Mouse (Mus musculus): ENCODE measurements at regions not wholly inside any gene's neighbourhood (a gene's known extent, or its start where the extent isn't known, plus 50 kb on each side); places are given as distances from the start of the nearest gene placed in this dataset.
A peak's percentile ranks its signal among the peaks of the same experiment; 100 is the strongest.

DNA sequence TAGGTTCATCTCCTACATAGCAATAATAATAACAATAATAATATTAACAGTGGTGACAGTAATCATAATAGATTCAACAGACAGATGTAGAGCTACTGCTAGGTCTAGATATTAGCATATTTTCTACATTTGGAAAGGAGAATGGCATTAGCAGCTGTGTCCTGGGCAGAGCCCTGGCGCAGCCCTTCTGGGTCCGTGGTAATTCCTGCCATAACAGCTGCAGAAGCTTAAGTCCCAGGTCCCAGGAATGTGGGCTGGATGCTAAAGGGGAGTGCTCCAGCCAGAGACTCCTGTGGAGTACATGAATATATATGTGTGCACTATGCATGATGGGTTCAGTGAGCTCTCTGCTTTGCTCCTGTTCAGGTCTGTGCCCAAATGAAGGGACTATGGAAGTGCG, 262.7 kb upstream of the Hs6st1 start:
- no peak for ATAC-seq

DNA sequence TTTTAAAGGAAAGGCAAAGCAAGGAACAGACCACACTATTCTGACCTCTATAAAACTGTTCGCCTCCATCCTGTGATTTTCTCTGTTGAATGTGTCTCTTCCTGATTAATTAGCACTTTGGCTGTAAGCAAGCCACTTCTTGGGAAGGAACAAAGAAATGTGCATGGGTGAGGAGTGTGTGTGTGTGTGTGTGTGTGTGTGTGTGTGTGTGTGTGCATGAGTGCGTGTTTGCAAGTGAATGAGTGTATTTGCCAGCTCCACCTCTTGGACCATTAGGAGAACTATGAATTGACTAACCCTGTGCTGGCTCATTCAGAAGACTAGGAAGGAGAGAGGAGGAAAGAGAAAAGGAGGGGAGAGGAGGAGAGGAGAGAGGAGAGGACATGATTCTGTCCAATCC, 261.9 kb upstream of the Hs6st1 start:
- ATAC-seq = no peak

DNA sequence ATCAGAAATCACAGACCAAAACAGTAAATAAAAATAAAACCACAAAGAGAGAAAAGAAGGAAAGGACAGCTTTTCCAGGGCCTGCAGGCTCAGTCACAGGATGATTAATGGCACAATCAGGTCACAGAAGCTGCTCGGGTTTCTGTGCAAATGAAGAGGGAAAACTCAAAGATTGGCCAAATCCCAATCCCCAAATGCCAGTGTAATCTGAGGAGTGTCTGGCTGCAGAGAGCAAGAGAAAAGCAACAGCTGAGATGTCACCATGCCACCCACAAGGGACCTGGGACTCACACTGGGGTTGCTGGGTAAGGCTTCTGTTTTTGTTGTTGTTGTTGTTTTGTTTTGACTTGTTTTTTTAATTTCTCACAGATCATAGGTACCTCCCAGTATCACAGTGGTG, 261.5 kb upstream of the Hs6st1 start:
- no peak for ATAC-seq

DNA sequence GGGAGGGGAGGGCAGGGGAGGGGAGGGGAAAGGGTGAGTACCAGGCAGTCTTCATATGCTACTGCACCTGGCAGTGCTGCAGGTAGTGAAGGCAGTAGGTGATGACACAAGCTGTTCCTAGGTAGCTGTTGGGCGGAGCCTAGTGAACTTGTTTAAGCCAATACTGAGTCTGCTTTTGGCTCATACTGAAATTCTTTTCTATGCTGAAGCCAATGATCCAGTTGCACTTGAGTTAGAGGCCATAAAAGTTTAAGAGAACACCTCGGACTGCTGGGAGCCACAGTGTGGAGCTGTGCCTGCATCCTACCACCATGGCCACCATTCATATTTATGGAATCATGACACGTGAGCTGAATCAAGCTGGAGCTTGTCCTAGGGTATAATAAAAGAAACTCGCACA, 259.3 kb upstream of the Hs6st1 start:
- no peak for ATAC-seq

DNA sequence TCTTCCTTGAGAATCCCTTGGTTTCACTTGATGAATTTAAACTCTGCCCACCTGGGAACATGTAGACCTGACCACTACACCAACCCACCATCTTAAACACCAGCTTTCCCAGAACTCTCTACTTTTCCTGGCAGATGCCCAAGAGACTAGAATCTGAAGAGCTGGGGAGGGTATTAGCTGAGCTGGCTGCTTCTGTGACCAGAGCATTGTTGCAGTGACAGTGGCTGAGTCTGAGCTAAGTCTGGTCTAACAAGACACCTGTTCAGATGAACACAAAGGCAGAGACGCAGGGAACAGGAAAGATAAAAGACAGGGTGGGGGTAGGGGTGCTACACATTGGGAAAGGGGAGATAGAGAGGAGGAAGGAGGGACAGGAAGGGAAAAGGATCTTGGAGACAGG, 258.9 kb upstream of the Hs6st1 start:
- ATAC-seq = no peak

DNA sequence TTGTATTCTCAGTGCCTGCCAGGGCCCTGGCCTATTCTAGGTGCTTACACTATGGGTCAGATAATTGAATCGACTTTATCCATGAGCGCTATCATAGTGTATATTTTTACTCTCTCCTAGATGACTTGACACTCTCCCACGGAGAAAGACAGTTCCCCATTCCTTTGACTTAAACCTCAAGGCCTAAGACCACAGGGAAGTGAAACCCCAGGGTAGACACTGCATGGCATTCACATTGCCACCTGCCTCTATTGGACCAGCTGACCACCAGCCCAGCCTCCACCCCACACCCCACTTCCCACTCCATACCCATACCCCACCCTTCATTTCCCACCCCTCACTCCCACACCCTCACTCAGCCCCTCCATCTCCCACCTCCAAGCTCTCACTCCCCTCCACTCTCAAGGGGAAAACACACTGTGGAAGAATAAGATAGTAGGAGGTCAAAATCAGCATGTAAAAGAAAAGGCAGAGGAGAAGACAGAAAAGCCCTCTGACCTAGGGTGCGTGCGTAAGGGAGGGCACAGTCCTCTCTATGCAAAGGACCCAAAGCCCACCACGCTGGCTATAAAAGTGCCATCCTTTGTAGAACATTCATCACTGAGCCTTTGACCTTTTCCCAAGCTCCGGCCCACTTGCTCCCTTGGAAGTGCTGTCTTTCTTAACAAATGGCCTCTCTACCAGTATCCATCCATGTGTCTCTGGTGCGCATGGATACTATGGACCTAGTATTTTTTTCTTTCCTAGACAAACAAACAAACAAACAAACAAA, 257.4 kb upstream of the Hs6st1 start:
- no peak for ATAC-seq

DNA sequence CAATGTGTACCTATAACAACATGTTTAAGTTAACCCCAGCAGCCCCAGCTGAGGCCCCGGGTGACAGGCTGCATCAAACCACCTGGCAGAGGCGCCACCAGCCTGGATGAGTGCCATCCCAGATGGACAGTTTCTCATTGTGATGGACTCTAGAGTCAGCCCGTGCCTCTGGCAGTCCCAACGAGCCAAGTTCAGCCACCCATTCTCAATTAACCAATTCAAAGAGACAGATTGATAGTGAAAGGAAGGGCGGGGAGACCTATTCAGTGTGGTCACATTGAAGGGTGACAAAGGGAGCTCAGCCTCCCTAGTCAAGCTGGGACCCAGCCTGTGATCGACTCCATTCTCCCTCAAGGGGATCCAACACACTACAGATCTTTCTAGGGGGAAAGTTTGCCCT, 256.8 kb upstream of the Hs6st1 start:
- ATAC-seq = no peak

DNA sequence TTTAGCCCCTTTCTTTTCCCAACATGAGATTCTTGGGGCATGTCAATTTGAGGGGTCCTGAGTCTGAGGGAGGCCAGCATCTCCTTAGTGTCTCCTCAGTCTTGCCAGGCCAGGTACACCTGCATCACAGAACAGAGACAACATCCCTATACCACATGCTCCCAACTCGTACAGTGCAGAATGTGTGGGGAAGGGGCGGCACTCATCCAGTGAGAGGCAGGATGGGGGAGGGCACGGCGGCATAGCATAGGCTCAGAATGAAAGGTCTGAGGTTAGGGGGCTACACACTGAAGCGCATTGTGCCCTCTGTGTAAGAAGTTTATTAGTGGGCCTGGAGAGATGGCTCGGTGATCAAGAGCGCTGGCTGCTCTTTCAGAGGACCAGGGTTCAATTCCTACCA, 256.4 kb upstream of the Hs6st1 start:
- no peak for ATAC-seq

DNA sequence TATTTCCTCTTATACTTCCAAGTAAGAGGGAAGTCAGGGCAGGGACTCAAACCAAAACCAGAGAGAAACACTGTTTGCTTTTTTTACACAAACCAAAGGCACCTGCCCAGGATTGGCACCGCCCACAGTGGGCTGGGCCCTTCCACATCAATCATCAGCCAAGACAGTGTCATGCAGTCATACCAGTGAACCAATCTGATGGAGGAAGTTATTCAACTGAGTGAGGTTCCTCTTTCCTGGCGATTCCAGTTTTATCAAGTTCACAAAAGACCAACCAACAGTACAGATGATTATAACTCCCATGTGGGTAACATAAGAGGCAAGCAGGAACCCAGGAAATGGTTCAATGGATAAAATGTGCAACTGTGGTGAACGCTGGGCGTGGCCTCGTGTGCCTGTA, 254.6 kb upstream of the Hs6st1 start:
- ATAC-seq = no peak

DNA sequence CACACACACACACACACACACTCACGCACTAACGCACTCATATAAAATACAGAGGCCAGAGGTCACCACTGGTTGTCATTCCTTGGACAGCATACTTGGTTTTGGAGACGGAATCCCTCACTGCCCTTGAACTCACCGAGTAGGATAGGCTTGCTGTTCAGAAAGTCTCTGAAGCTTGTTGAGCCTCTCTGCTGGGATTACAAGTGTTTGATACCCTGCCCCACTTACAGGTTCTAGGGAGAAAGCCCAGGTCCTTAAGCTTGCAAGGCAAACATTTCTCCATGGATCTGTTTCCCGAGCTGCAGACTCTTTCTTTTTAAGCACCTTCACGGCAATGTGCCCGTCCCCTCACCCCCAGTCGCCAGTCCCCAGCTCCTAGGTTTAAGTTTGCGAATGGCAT, 254.0 kb upstream of the Hs6st1 start:
- ATAC-seq = no peak

DNA sequence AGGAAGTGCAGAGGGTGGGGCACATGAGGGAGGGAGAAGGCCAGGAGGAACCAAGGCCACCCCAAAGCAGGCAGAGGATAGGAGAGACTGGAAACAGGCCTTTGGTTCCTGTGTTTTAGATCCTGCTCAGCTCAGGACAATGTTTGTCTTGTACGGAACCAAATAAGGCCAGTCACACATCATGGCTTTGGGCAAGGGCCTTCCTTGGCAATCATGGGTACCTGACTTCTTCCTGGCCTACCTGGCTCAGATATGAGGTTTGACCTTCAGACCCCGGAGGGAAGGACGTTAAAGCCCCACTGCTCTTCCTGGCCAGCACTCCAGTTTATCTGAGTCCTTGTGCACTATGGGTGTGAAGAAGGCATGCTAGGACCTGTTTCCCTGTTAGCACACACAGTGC, 253.4 kb upstream of the Hs6st1 start:
- no peak for ATAC-seq

DNA sequence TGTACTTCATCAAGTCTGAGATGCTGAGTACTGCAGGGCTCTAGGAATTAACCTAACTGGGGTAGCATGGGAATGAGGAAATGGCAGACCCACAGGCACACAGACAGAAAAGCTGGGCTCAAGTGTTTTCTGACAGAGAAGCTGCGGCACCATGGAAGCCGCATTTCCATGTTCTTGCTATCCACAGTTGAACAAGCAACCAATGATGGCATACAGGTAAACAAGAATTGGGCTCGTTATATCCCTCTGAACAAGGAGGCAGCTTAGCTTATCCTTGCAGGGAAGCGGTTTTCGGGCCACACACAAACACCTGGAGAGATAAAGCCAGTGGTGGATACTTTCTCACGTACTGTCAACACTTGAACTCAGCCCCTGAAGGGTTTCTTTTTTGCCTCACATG, 246.4 kb upstream of the Hs6st1 start:
- no peak for ATAC-seq

DNA sequence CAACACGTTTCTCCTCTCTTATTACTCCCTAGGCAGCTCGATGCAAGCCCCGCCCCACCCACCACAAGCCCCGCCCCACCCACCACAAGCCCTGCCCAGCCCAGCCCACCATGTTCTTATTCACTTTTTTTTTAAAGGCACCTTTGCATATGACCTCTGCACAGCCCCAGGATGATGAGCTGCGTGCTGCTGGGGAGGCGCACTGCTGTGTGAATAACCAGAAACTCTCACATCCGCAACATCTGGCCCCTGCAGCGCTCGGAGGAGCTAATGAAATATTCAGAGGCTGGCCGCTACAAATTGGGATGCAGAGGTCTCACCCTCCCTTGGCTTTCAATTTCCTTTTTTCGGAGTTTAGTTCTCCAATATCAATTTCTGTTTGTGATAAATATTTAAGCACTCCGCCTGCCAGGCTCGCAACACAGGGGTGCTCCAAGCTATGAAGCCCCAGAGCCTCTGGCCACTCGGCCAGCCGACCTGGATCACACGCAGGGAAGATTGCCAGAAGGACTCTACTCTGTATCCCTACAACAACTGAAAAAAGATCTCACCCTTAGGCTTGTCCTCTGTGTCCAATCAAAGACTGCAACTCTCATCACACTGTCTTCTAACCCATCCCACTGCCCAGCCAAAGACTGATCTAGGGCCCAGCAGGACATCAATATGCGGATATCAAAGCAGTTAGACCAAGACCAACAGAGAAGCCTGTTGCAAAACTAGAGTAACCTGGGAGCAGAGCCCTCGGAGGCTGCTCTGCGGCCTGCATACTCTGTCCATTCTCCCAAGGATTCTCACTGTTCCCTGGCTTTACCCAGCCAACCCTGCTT, 245.6 kb upstream of the Hs6st1 start:
- ATAC-seq = no peak

DNA sequence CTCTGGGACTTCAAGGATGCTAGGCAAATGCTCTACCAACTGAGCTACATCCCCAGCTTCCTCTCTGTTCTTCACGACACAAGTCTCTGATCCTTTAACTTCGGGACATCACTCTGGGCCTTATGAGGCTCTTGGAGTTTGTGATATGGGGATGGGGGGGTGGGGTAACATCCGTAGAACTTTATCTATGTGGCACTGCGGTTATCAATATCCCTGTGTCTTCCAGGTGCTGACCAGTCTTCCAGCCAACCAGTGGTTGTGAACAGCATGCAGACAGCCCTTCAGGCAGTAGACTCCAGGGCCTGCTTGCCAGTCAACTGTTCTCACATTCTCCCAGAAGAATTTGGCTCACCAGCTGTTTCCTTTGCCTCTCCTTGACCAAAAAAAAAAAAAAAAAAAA, 244.7 kb upstream of the Hs6st1 start:
- ATAC-seq = no peak

DNA sequence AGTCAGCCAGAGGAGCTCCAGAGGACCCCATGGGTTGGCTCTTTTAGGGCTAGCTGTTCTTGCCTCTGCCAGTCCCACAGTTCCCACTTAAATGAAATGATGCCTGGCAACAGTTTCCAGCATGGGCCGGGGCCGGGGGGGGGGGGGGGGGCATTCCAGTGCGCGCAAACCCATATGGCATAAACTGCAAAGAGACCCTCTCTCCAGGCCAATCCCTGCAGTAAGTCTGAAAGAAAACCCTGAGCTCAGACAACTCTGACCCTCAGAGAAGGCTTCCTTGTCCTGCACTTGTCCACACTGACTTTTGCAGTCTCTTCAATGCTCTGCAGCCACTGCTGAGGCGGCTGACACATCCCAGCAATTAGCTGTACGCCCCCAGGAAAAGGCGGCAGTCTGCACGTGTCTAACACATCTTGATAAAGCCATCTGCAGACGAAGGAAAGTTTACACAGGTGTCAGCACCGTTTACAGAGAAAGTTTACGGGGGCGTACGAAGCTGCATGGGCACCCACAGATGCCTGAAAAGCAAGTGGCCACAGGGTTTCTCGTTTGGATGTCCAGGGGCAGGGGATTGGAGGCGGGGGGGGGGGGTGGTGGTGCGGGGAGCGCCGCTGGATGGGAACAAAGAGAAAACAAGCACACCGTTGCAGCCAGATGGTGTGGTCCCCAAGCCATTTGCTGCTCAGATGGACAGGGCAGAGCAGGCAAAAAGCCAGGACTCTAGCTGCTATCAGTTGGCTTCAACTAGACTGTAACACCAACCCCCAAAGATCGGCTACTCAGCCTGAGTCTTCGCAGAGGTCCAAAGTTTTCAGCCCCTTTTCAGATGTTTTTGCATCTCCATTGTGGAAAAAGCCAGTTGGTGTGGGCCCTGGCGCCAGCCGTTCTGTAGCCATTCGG, 244.0 kb upstream of the Hs6st1 start:
- ATAC-seq = no peak

DNA sequence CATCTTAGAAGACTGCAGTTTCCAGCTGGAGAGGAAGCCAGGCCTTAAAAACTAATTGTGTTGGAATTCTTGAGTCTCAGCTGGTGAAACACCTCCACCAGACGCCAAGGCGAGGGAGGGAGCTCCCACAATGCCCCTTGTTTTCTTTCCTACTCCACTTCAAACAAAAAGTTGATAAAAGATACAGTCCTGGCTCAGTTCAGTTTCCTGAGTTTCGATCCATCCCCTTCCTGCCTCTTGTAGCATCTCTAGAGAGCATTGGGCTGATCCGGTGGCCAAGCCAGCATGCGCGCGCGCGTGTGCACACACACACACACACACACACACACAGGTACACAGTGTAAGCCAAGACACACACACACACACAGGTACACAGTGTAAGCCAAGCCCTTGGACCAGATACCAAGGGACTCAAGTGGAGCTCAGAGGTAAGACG, 242.7 kb upstream of the Hs6st1 start:
- no peak for ATAC-seq

DNA sequence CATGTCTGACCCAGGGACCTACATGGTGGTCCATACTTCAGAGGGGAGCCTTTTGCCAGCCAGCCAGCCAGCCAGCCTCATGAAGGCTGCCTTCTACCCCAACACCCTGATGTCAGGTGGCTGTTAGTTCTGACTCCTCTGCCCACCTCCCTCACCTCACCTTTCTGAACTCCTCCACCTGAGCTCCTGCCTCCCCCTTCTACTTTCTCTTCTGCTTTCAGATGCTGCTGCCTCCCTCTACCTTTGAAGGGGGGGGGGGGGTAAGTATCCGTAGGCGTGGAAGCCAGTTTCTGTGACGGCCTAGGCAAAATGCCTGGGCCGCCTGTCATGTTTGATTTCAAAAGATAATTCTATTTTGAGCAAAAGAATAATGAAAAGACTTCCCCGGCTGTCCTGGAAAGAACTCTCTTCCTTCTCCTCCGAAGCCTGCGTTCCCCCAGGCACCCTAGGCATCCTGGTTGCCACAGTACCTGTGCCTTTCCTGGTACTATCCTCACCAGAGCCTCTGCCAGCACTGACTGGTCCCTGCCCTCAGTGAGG, 241.6 kb upstream of the Hs6st1 start:
- no peak for ATAC-seq

DNA sequence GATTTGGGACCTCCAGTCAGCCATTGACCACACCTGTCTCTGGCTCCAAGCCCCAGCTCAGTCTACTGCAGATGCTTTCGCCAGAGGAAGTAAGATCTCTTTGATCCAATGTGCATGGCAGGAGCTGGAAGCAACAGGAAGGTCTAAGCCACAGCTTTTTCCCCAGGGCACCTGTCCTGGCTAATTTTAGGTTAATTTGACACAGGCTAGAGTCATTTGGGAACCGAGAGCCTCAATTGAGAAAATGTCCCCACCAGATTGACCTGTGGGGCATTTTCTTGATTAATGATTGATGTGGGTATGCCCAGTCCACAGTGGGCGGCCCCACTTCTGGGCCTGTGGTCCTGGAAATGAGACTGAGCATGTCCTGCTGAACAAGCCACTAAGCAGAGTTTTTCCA, 240.7 kb upstream of the Hs6st1 start:
- no peak for ATAC-seq

DNA sequence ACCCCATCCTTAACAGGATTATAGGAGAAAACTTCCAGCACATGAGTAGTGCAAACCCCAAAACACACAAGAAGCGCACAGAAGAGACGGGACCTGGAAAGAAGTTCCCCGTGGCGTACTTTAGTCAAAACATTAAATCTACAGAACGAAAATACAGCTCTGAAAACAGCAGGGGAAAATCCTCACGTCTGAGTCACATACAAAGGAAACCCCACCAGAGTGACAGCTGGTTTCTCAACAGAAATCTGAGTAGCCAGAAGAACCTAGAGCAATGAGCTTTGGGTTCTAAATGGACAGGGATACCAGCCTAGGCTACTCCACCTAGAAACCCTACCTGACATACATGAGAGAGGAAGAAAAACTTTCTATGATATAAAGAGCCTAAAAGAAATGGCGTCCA, 234.0 kb upstream of the Hs6st1 start:
- no peak for ATAC-seq

DNA sequence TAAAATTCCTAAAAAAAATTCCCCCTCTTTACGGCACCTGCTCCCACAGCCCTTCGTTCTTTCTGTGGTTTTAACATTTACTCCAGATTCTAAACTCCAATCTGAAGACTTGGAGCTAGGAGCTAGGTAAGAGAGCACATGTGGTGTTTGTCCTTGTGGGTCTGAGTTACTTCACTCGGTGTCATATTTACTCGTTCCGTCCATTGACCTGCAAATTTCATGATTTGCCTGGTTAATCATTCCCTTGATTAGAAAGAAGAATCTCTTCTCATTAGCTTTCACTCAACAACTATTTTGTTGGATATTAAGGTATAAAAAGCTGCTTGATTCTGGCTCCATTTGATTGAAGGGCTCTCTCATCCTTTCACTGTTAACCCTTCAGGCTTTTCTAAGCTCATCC, 231.6 kb upstream of the Hs6st1 start:
- ATAC-seq = no peak

DNA sequence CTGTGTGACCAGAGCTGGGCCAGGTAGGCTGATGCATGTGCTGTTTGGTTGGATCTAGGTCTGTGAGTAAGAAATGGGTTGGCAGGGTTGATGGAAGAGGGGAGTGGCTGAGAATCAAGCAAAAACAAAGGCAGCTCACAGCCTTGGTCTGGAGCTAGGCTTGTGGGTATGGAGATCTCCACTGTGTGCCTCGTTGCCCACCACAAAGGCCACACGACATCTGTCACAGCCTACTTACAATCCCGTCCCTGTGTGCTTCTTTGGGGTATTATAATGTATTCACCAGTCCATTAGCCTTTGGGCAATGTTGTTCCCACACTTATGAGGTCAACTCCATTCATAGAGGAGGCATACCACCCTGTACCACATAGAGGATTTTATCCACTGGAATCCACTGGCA, 229.6 kb upstream of the Hs6st1 start:
- ATAC-seq = no peak

DNA sequence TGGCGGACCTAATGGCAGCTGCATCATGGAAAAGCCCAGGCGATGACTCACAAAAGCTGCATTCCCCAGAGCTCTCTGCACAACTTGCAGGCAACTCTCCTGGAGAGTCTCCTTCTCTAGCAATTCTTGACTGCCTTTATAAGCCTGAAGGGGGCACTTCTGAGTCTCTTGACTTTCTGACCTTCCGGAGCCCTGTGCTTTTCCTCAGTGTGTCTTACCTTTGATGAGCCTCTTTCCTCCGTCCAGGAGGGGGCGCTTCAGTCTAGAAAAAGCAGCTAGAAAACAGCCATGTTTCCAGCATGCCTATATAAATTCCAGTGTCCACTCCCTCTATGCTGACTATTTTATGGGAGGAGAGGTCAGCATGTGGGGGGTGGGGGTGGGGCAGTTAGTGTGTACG, 228.8 kb upstream of the Hs6st1 start:
- peak; percentile 66 for ATAC-seq

DNA sequence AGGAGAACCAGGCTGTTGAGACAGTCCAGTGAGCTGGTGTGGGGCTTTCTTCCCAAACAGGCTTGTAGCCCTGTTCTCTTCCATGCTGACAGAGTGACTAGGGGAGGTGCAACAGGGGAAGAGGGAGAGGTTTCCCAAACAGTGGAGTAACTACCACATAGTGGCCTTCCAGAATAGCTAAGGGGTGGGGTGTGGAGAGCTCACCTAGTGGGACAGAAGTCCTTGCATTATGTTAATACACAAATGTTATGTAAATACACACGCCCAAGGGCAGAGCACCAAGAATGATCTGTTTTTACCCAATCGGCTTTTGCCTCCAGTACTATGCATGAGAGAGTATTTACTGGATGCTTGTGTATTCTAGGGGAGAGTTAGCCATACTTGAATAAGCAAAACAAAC, 226.6 kb upstream of the Hs6st1 start:
- ATAC-seq = no peak
